Mouse (Mus musculus) CH12.LX (cell line): ENCODE measurements around the gene Rhbdf2. TPM values are rescaled to one million over a fixed set of nuclear protein-coding genes. Genes with fewer than 3 reads are reported as not detected.
A peak's percentile ranks its signal among the peaks of the same experiment; 100 is the strongest.

ENCODE experiments used
- DNase-seq: peaks from one replicate; pipeline ENCODE4 v3.0.0-alpha.2; 2013; ENCODE audit errors: extremely low read depth
- H3K27ac ChIP-seq: 2 replicates; pipeline ENCODE4 v1.5.1; 2012; ENCODE audit warnings: low read depth, mild to moderate bottlenecking, control low read depth, moderate library complexity; ENCODE audit not compliant: insufficient read depth
- H3K27me3 ChIP-seq: replicated peaks from 2 replicates; pipeline ENCODE3; 2012; ENCODE audit warnings: inconsistent platforms
- H3K36me3 ChIP-seq, 2 experiments: replicated peaks in 1 of 2; 2 replicates each; pipeline versions ENCODE3 to v1.6.1; 2012; ENCODE audit warnings: inconsistent platforms in 1 of 2, low read length in 1 of 2, mild to moderate bottlenecking in 1 of 2, mixed read lengths in 1 of 2, moderate library complexity in 1 of 2; ENCODE audit not compliant: control insufficient read depth in 1 of 2, insufficient read depth in 1 of 2
- H3K4me1 ChIP-seq, 2 experiments: 2 replicates each; pipeline ENCODE4 v1.6.1; 2012; ENCODE audit warnings: inconsistent platforms in 1 of 2, moderate library complexity in 1 of 2; ENCODE audit not compliant: insufficient read depth in 2 of 2, control insufficient read depth in 1 of 2
- H3K4me2 ChIP-seq: 2 replicates; pipeline ENCODE4 v1.6.1; 2012; ENCODE audit warnings: low read depth, mild to moderate bottlenecking, control low read depth; ENCODE audit not compliant: poor library complexity, insufficient read depth, severe bottlenecking
- H3K4me3 ChIP-seq, 3 experiments: fragments of 150-350 bp in 1 of 3; sonication (generic) in 1 of 3; replicated peaks in 1 of 3; 2 replicates each; pipeline versions ENCODE3 to v1.5.1; 2011 to 2012; ENCODE audit warnings: low read depth in 2 of 3, low read length in 2 of 3, mild to moderate bottlenecking in 2 of 3, moderate library complexity in 2 of 3, control low read depth in 1 of 3, improper control_type of control experiment in 1 of 3, inconsistent platforms in 1 of 3, mixed read lengths in 1 of 3; ENCODE audit not compliant: poor library complexity in 1 of 3
- H3K79me2 ChIP-seq: replicated peaks from 2 replicates; pipeline ENCODE4 v1.6.1; 2012; ENCODE audit warnings: mild to moderate bottlenecking, moderate library complexity; ENCODE audit not compliant: control insufficient read depth, poor library complexity, insufficient read depth, severe bottlenecking; ENCODE audit errors: extremely low read depth
- H3K9ac ChIP-seq: 2 replicates; pipeline ENCODE4 v1.6.1; 2012; ENCODE audit warnings: low read depth, mild to moderate bottlenecking, control low read depth, moderate library complexity; ENCODE audit not compliant: insufficient read depth
- H3K9me3 ChIP-seq: replicated peaks from 2 replicates; pipeline ENCODE3; 2012; ENCODE audit warnings: low read length, inconsistent platforms, mixed read lengths
- BHLHE40 ChIP-seq: IDR thresholded peaks from 2 replicates; pipeline ENCODE4 v1.6.1; 2011; ENCODE audit warnings: mild to moderate bottlenecking, low read depth, low read length, improper control_type of control experiment
- CHD1 ChIP-seq: IDR thresholded peaks from 2 replicates; pipeline ENCODE4 v1.6.1; 2012; ENCODE audit warnings: low read depth, low read length, improper control_type of control experiment, inconsistent platforms
- CHD2 ChIP-seq: IDR thresholded peaks from 2 replicates; pipeline ENCODE4 v1.6.1; 2011; ENCODE audit warnings: low read length, improper control_type of control experiment
- E2F4 ChIP-seq: IDR thresholded peaks from 2 replicates; pipeline ENCODE4 v1.6.1; 2011; ENCODE audit warnings: low read depth, low read length, improper control_type of control experiment; ENCODE audit not compliant: insufficient replicate concordance
- ELF1 ChIP-seq: IDR thresholded peaks from 2 replicates; pipeline ENCODE4 v1.6.1; 2014; ENCODE audit warnings: low read depth, mild to moderate bottlenecking, inconsistent platforms, low read length, improper control_type of control experiment
- EP300 ChIP-seq: IDR thresholded peaks from 2 replicates; pipeline ENCODE4 v1.6.1; 2011; ENCODE audit warnings: low read length, improper control_type of control experiment
- ETS1 ChIP-seq: conservative IDR thresholded peaks from 2 replicates; pipeline ENCODE4 v1.6.1; 2012; ENCODE audit warnings: low read depth, mild to moderate bottlenecking, inconsistent platforms, low read length, improper control_type of control experiment, moderate library complexity
- GABPA ChIP-seq: IDR thresholded peaks from 2 replicates; pipeline ENCODE4 v1.6.1; 2012; ENCODE audit warnings: low read depth, low read length, improper control_type of control experiment, inconsistent platforms; ENCODE audit not compliant: insufficient replicate concordance
- JUN ChIP-seq: IDR thresholded peaks from 2 replicates; pipeline ENCODE4 v1.6.1; 2011; ENCODE audit warnings: low read depth, mild to moderate bottlenecking, low read length, improper control_type of control experiment, moderate library complexity; ENCODE audit not compliant: insufficient read depth
- JUND ChIP-seq: conservative IDR thresholded peaks from 2 replicates; pipeline ENCODE4 v1.6.1; 2011; ENCODE audit warnings: low read depth, low read length, improper control_type of control experiment
- MAFK ChIP-seq: IDR thresholded peaks from 2 replicates; pipeline ENCODE4 v1.6.1; 2011; ENCODE audit warnings: low read length, improper control_type of control experiment; ENCODE audit not compliant: insufficient replicate concordance
- MAX ChIP-seq: IDR thresholded peaks from 2 replicates; pipeline ENCODE4 v1.6.1; 2011; ENCODE audit warnings: low read length, improper control_type of control experiment
- MAZ ChIP-seq: IDR thresholded peaks from 2 replicates; pipeline ENCODE4 v1.6.1; 2012; ENCODE audit warnings: low read depth, mild to moderate bottlenecking, inconsistent platforms, low read length, improper control_type of control experiment, moderate library complexity
- MEF2A ChIP-seq: IDR thresholded peaks from 2 replicates; pipeline ENCODE4 v1.6.1; 2014; ENCODE audit warnings: low read depth, mild to moderate bottlenecking, inconsistent platforms, low read length, improper control_type of control experiment, borderline replicate concordance
- MXI1 ChIP-seq: IDR thresholded peaks from 2 replicates; pipeline ENCODE4 v1.6.1; 2011; ENCODE audit warnings: mild to moderate bottlenecking, low read depth, low read length, improper control_type of control experiment
- MYC ChIP-seq: IDR thresholded peaks from 2 replicates; pipeline ENCODE4 v1.6.1; 2011; ENCODE audit warnings: low read depth, mild to moderate bottlenecking, improper control_type of control experiment, low read length
- NRF1 ChIP-seq: IDR thresholded peaks from 2 replicates; pipeline ENCODE4 v1.6.1; 2014; ENCODE audit warnings: low read depth, mild to moderate bottlenecking, inconsistent platforms, low read length, improper control_type of control experiment, moderate library complexity
- PAX5 ChIP-seq: IDR thresholded peaks from 2 replicates; pipeline ENCODE4 v1.6.1; 2012; ENCODE audit warnings: low read length, inconsistent platforms, mixed read lengths
- POLR2A ChIP-seq: IDR thresholded peaks from 2 replicates; pipeline ENCODE4 v1.6.1; 2011; ENCODE audit warnings: low read depth, mild to moderate bottlenecking, improper control_type of control experiment, low read length
- POLR2AphosphoS2 ChIP-seq: IDR thresholded peaks from 2 replicates; pipeline ENCODE4 v1.6.1; 2011; ENCODE audit warnings: low read depth, low read length, improper control_type of control experiment
- SIN3A ChIP-seq: IDR thresholded peaks from 2 replicates; pipeline ENCODE4 v1.6.1; 2012; ENCODE audit warnings: low read length, improper control_type of control experiment, inconsistent platforms
- SMC3 ChIP-seq: IDR thresholded peaks from 2 replicates; pipeline ENCODE4 v1.6.1; 2011; ENCODE audit warnings: low read depth, low read length, improper control_type of control experiment
- TBP ChIP-seq: conservative IDR thresholded peaks from 2 replicates; pipeline ENCODE4 v1.6.1; 2011; ENCODE audit warnings: low read depth, low read length, improper control_type of control experiment
- TCF12 ChIP-seq: IDR thresholded peaks from 2 replicates; pipeline ENCODE4 v1.6.1; 2014; ENCODE audit warnings: low read depth, mild to moderate bottlenecking, inconsistent platforms, low read length, improper control_type of control experiment
- UBTF ChIP-seq: IDR thresholded peaks from 2 replicates; pipeline ENCODE4 v1.6.1; 2012; ENCODE audit warnings: low read depth, mild to moderate bottlenecking, inconsistent platforms, low read length, improper control_type of control experiment, moderate library complexity
- USF1 ChIP-seq: IDR thresholded peaks from 2 replicates; pipeline ENCODE4 v1.6.1; 2014; ENCODE audit warnings: low read depth, mild to moderate bottlenecking, inconsistent platforms, low read length, improper control_type of control experiment
- USF2 ChIP-seq: conservative IDR thresholded peaks from 2 replicates; pipeline ENCODE4 v1.6.1; 2011; ENCODE audit warnings: low read depth, low read length, improper control_type of control experiment
- ZC3H11A ChIP-seq: IDR thresholded peaks from 2 replicates; pipeline ENCODE4 v1.6.1; 2012; ENCODE audit warnings: low read depth, mild to moderate bottlenecking, inconsistent platforms, low read length, improper control_type of control experiment
- ZMIZ1 ChIP-seq: IDR thresholded peaks from 2 replicates; pipeline ENCODE4 v1.6.1; 2012; ENCODE audit warnings: low read depth, mild to moderate bottlenecking, inconsistent platforms, low read length, improper control_type of control experiment
- ZNF384 ChIP-seq: IDR thresholded peaks from 2 replicates; pipeline ENCODE4 v1.6.1; 2012; ENCODE audit warnings: low read depth, low read length, improper control_type of control experiment, inconsistent platforms
- dilution Hi-C: fragments of 300-500 bp; cut with MboI; formaldehyde crosslinking; loops from 2 replicates; pipeline ENCODE4 v1.14.3; 2020; ENCODE audit warnings: low sequenced_read_pairs; ENCODE audit not compliant: extremely low pct_unique_long_range_greater_than_20kb, extremely low pct_ligation_motif_present
- in situ Hi-C: fragments of 300-500 bp; cut with MboI; formaldehyde crosslinking; loops from 3 replicates; pipeline ENCODE4 v1.14.3; 2019; ENCODE audit warnings: low sequenced_read_pairs, low pct_ligation_motif_present, low pct_unique_long_range_greater_than_20kb, mixed read lengths
- polyA plus RNA-seq: library from polyadenylated mRNA; unstranded; fragments of >175 nt; gene quantifications from 2 replicates; pipeline ENCODE4 v1.2.1, GENCODE M21; 2012; ENCODE audit warnings: low read depth; ENCODE audit not compliant: insufficient read length
- total RNA-seq, 2 experiments: library from RNA; depleted of rRNA; stranded (reverse); fragments of 300-350 nt in 1 of 2; fragments of >200 nt in 1 of 2; gene quantifications; 2 replicates each; pipeline ENCODE4 v1.2.3; 2012 to 2014

Rhbdf2 gene
- total and polyA plus RNA-seq, 3 experiments = 3.1 to 14.7 (median 12.1) TPM

GRCm38 (mm10) chr11:116672595-116672994 is 45.8 kb upstream of the Rhbdf2 start:
- Histone ChIP-seq H3K36me3 (peaks cover 45 to 51% of the 10 kb centered on the region in 2 experiments), H3K4me1 (peaks cover 34 to 78% of the 10 kb centered on the region in 2 experiments), H3K9ac (peak overlapping the region; percentile 96), H3K27ac (no peak overlapping the region), H3K79me2 (peaks cover 42% of the 10 kb centered on the region), H3K9me3 (no peaks in the 10 kb centered on the region), H3K27me3 (no peaks in the 10 kb centered on the region), H3K4me3 (peak overlapping the region; percentile 67 to 99 (median 88)), H3K4me2 (peak overlapping the region; percentile 78)
- in situ Hi-C loops (loop anchor here (25.0 kb wide), 1 partner anchor 515 kb away; the partner anchor contains the start of gene Sept9), dilution Hi-C loops (no loop called here)
- DNase-seq = peak; percentile 65
- TF ChIP-seq TCF12 (no peak), SMC3 (no peak), SIN3A (0 out of 2 replicates have a peak, but pooled peaks have one; percentile 18), EP300 (no peak), MAFK (0 out of 2 replicates have a peak, but pooled peaks have one; percentile 4), ELF1 (no peak), MEF2A (no peak), CHD1 (no peak), POLR2A (peak; percentile 44; the same call in 1 of the 2 replicates)

DNA sequence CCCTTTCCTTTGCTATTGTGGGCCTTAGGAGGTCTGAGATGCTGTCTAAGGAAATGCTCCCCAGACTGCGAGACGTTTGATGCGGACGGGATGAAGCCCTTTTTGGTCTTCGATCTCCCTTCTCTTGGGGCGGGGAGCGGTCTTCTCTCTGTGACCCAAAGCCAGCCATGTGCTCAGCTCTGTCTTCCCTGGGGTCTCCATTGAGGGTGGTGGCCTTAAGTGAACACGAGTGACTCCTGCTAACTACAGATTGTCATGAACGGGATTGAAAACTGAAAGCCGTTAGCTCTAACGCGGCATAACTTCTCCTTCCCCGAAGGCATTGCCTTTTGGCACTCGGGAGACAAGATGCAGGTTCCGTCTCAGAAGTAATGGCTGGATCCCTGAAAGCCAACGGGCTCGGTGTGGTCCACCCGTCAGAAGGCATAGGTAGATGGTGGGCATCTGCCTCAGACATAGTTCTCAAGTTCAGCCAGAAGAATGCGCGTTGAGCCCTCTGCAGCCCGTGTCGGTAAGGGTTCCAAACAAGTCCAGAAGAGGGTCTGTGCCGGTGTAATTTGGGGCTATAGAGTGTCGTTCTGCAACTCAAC is 45.1 kb upstream of the Rhbdf2 start:
- H3K4me3 ChIP-seq = peak overlapping the region; percentile 67 to 99 (median 88)
- no peaks in the 10 kb centered on the region for H3K27me3 ChIP-seq
- dilution Hi-C loops = no loop called here
- peak overlapping the region; percentile 96 for H3K9ac ChIP-seq
- H3K27ac ChIP-seq = peak overlapping the region; percentile 27
- H3K9me3 ChIP-seq = no peaks in the 10 kb centered on the region
- in situ Hi-C loops = loop anchor here (25.0 kb wide), 1 partner anchor 515 kb away; the partner anchor contains the start of gene Sept9
- peaks cover 34 to 73% of the 10 kb centered on the region in 2 experiments for H3K4me1 ChIP-seq
- peaks cover 42% of the 10 kb centered on the region for H3K79me2 ChIP-seq
- no peak for DNase-seq
- peak overlapping the region; percentile 78; the same call in 1 of the 2 replicates for H3K4me2 ChIP-seq
- H3K36me3 ChIP-seq = peaks cover 39 to 45% of the 10 kb centered on the region in 2 experiments
- no peak for TF ChIP-seq ZNF384
- TF ChIP-seq MAZ = no peak
- TF ChIP-seq ETS1 = no peak
- TF ChIP-seq JUND = no peak
- no peak for TF ChIP-seq ELF1
- TF ChIP-seq ZC3H11A = no peak
- 0 out of 2 replicates have a peak, but pooled peaks have one; percentile 37 for TF ChIP-seq UBTF
- no peak; the same call in 1 of the 2 replicates for TF ChIP-seq MYC
- TF ChIP-seq POLR2A = no peak
- no peak for TF ChIP-seq GABPA
- 0 out of 2 replicates have a peak, but pooled peaks have one; percentile 47 for TF ChIP-seq E2F4
- peak; percentile 98 for TF ChIP-seq POLR2AphosphoS2
- 0 out of 2 replicates have a peak, but pooled peaks have one; percentile 34 for TF ChIP-seq CHD1
- TF ChIP-seq NRF1 = no peak
- TF ChIP-seq USF1 = no peak
- no peak for TF ChIP-seq MAFK
- peak; percentile 96 for TF ChIP-seq MXI1
- no peak for TF ChIP-seq PAX5
- TF ChIP-seq EP300 = no peak
- no peak; the same call in 1 of the 2 replicates for TF ChIP-seq TCF12
- no peak for TF ChIP-seq JUN
- peak; percentile 98 for TF ChIP-seq SIN3A
- TF ChIP-seq TBP = no peak
- no peak for TF ChIP-seq BHLHE40
- no peak for TF ChIP-seq SMC3
- no peak for TF ChIP-seq USF2
- TF ChIP-seq ZMIZ1 = peak; percentile 89
- no peak for TF ChIP-seq CHD2
- peak; percentile 98 for TF ChIP-seq MAX
